Mouse (Mus musculus) large intestine, adult 2 months (tissue): ENCODE measurements around the gene Kifc5b. TPM values are rescaled to one million over a fixed set of nuclear protein-coding genes. Genes with fewer than 3 reads are reported as not detected.
A peak's percentile ranks its signal among the peaks of the same experiment; 100 is the strongest.
"Not testable (repeated sequence)": the region's sequence is repeated elsewhere in the genome, so short reads cannot be mapped to it uniquely, and the experiment has no call there.

Experiments
- DNase-seq: peaks from one replicate; pipeline ENCODE4 v3.0.0-alpha.2; 2012; ENCODE audit warnings: low read depth, low spot score
- WGBS: fragments of 180-500 bp; shearing (Covaris S2); methylation state at CpG from one replicate; pipeline ENCODE4 v1.1.7; 2018; 5-methylcytosine and 5-hydroxymethylcytosine counted together
- polyA plus RNA-seq: library from polyadenylated mRNA; depleted of rRNA; stranded (reverse); fragments of >200 nt; gene quantifications from 2 replicates; pipeline ENCODE4 v1.2.3, GENCODE M21; 2012; rRNA removed

Kifc5b gene
- 7.3 and 8.5 TPM in 2 replicates for polyA plus RNA-seq

- under 1% methylated on average over 72 of the region's 72 CpGs for WGBS
- DNase-seq, result peak; percentile 96
These were observed at the start of gene Kifc5b for GRCm38 (mm10) chr17:26916711-26917482. Gene Kifc5b (plus strand): TSS chr17:26917091.

GRCm38 (mm10) chr17:26868756-26869155 is 48.1 kb upstream of the Kifc5b start:
- 17% methylated on average over 5 of the region's 5 CpGs for WGBS
- DNase-seq, result no peak

- no peak for DNase-seq
- WGBS, result 58% methylated on average over 3 of the region's 3 CpGs
These were observed 44.0 kb upstream of the Kifc5b start for GRCm38 (mm10) chr17:26872870-26873269.

DNA sequence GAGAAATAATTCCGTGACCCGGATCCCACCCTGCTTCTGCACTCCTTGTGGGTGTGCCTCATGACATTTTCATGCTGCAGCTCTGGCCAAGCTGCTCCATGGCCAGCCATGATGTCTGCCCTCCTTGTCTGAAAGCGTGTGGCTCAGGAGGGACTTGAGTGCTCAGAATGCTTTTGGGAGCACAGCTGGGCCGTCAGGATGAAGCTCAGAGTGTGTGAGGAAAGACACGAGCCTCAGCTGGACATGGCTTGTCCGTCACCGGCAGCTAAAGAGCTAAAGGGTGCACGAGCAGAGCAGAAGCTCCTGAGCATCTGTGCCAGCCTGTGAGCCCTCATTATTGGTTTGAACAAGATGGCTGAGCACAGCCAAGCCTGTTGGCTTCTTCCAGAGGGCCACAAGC is 43.4 kb upstream of the Kifc5b start:
- WGBS, result 76% methylated on average over 8 of the region's 8 CpGs
- no peak for DNase-seq

GRCm38 (mm10) chr17:26874542-26874941 is 42.3 kb upstream of the Kifc5b start:
- WGBS, result 73% methylated on average over 11 of the region's 11 CpGs
- no peak for DNase-seq

GRCm38 (mm10) chr17:26877927-26878326 is 39.0 kb upstream of the Kifc5b start:
- 87% methylated on average over 7 of the region's 7 CpGs for whole genome bisulfite sequencing
- DNase-seq, result no peak

- no peak for DNase-seq
- whole genome bisulfite sequencing, result 84% methylated on average over 6 of the region's 6 CpGs
These were observed 37.7 kb upstream of the Kifc5b start for GRCm38 (mm10) chr17:26879235-26879634.

GRCm38 (mm10) chr17:26882706-26883105 is 34.2 kb upstream of the Kifc5b start:
- WGBS, result 61% methylated on average over 1 of the region's 1 CpGs
- no peak for DNase-seq

- no peak for DNase-seq
These were observed 33.3 kb upstream of the Kifc5b start for GRCm38 (mm10) chr17:26883585-26883984.

DNA sequence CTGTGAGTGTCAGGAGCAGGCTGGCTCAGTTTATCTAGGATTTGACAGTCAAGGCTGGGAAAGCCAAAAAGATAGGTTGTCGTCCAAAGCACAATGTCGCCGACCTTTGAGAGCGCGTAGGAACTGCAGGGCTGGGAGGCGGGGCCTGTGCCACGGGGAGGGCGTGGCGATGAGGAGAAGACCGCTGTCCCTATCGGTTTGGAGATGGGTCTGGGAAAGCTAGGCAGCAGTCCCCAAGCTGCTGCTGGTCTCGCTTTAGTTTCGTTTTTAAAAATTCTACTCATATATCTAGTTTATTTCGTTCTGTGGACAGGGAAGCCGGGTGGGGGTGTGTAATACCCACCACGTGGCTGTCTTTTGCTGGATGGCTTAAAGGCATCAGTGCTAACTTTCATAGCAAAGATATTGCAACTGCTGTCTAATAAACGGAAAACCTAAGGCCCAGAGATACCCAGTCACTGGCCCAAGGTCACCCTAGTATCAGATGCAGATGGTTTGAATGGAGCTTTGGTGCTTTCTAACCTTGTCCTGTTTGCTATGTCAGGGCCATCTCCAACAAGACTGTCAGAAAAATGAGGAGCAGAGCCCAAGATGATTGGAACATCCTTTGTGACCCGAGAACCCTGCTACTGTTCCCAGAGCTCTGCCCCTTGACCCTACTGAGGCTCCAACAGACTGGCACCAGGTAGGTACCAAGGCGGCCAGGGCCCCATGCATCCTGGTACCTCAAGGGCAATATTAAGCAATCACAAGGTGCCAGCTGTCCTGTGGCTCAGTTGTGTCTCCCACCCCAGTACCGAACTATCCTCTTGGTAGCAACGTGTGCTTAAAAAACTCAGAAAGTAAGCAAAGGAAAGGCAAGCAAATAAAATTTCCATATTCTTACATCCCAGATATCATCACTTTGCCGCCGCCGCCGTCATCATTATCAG is 31.6 kb upstream of the Kifc5b start:
- 8% methylated on average over 25 of the region's 25 CpGs for WGBS
- DNase-seq, result peak; percentile 62

More at GRCm38 (mm10) chr17:26883585-26883984, 33.3 kb upstream of the Kifc5b start:
- 82% methylated on average over 6 of the region's 6 CpGs for WGBS

DNA sequence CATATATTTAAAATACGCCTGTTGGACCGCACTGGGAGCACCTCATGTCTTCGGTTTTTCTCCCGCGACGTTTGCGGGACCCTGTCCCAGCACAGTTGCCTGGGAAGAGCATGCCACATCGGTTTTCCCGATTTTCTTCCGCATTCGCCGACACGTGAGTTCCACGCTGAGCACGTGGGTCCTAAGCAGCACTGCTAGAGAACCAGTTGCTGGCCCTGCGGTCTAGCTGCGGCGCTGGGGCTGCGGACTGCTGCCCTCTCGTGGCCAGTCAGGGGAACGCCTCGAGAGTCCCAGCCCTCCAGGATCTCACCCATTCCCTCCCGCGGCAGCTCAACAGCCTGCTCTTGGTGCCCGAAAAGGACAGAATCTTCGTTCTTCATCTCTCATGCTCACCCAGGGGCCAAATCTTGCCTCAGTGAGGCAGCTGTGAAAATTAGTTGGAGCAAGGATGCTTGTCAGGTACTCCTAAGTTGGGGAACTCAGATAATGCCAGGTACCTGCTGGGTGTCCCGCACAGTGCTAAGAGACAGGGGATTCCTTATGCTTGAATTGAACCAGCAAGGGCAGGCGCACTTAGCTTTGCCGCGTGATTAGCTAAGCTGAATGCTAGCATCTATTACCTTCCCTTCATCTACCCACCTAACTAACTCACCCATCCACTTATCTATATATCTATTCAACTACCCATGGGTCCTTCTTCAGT is 30.7 kb upstream of the Kifc5b start:
- 7% methylated on average over 30 of the region's 30 CpGs for WGBS
- peak; percentile 75 for DNase-seq

- DNase-seq, result no peak
- WGBS, result 19% methylated on average over 3 of the region's 3 CpGs
These were observed 29.0 kb upstream of the Kifc5b start for GRCm38 (mm10) chr17:26887926-26888325.

- no peak for DNase-seq
- 39% methylated on average over 16 of the region's 16 CpGs for WGBS
These were observed 24.1 kb upstream of the Kifc5b start for GRCm38 (mm10) chr17:26892635-26893375.

DNA sequence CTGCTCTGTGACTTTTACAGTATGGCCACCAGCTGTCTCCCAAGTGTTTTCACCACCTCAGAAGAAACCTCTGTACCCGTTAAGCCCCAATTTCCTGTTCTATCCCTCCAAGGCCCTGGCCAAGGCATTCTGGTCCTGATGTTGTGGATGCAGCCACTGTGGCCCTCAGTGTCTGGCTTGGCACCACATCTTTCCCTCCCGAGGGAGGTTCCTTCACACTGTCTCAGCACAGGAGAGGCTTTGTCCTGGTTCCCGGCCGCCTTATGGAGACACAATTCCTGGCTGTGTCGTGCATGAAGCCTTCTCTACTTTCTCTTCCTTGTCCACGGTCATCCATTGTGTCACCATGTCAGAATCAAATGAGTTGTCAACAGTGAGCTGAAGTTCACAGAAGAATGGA is 23.4 kb upstream of the Kifc5b start:
- no peak for DNase-seq
- 56% methylated on average over 6 of the region's 6 CpGs for WGBS

DNA sequence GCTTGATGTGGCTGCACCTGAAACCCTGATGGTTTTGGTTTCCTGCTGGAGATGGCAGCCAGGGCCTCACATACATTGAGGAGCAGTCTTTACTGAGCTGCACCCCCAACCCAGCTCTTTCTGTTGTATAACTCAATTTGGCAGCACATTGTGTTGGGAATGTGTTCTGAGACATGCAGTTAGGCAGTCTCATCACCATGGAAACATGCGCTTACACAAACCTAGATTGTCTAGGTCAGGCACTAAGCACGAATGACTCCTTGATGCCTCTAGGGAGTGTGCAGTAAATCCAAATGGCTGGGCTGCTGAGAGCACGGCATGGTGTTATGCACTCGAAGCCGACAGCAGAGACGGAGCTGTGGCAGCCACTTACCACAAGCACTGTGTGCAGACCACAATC is 22.5 kb upstream of the Kifc5b start:
- 74% methylated on average over 6 of the region's 6 CpGs for WGBS

DNA sequence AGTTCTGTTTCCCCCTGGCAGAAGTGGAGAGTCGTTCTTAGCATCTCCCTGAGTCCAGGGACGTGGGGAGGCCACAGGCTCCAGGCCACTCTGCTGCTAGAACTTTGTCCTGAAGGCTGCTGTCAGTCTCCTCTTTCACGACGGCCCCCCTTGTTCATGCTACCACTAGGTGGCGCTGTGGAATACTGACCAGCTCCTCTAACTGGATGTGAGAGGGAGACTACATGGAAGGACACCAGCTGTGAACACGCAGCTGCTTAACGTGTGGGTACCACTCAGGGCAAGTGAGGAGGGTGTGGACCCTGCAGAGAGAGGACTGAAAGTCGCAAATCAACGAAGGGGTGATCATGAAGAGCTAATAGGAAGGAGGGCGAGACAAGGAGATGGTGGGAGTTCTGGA is 21.3 kb upstream of the Kifc5b start:
- WGBS, result 14% methylated on average over 10 of the region's 10 CpGs
- DNase-seq, result no peak

More for the DNA sequence above, 22.5 kb upstream of the Kifc5b start:
- DNase-seq, result no peak

- WGBS, result 75% methylated on average over 6 of the region's 6 CpGs
- no peak for DNase-seq
These were observed 16.0 kb upstream of the Kifc5b start for GRCm38 (mm10) chr17:26900916-26901315.

GRCm38 (mm10) chr17:26904320-26904719 is 12.6 kb upstream of the Kifc5b start:
- 51% methylated on average over 5 of the region's 5 CpGs for WGBS
- DNase-seq, result no peak

- 91% methylated on average over 15 of the region's 15 CpGs for WGBS
- not testable (repeated sequence) for DNase-seq
These were observed 9.4 kb upstream of the Kifc5b start for GRCm38 (mm10) chr17:26907506-26907905.
